Mouse (Mus musculus) liver, embryonic 12.5 days (tissue): ENCODE data around the gene Olfr155. TPM values are rescaled to one million over a fixed set of nuclear protein-coding genes. Genes with fewer than 3 reads are reported as not detected.

Source experiments
- ATAC-seq: fragments of 200-750 bp; cut with Nextera tagmentation; 2 replicates; pipeline ENCODE4 v1.8.0; 2017; ENCODE audit warnings: moderate number of reproducible peaks, mild to moderate bottlenecking, moderate library complexity
- H3K27ac ChIP-seq: fragments of 300-500 bp; sonication (generic); 2 replicates; pipeline ENCODE4 v1.5.1; 2016; ENCODE audit warnings: mild to moderate bottlenecking
- H3K27me3 ChIP-seq: fragments of 300-500 bp; sonication (generic); replicated peaks from 2 replicates; pipeline ENCODE4 v1.6.1; 2016; ENCODE audit warnings: mild to moderate bottlenecking, moderate library complexity
- H3K36me3 ChIP-seq: fragments of 300-500 bp; sonication (generic); 2 replicates; pipeline ENCODE4 v1.6.1; 2016; ENCODE audit warnings: mild to moderate bottlenecking, moderate library complexity
- H3K4me1 ChIP-seq: fragments of 300-500 bp; sonication (generic); 2 replicates; pipeline ENCODE4 v1.6.1; 2016
- H3K4me2 ChIP-seq: fragments of 300-500 bp; sonication (generic); 2 replicates; pipeline ENCODE4 v1.6.1; 2016; ENCODE audit warnings: mild to moderate bottlenecking, moderate library complexity
- H3K4me3 ChIP-seq: fragments of 300-500 bp; sonication (generic); 2 replicates; pipeline ENCODE4 v1.5.1; 2016; ENCODE audit warnings: mild to moderate bottlenecking, moderate library complexity
- H3K9ac ChIP-seq: fragments of 300-500 bp; sonication (generic); 2 replicates; pipeline ENCODE4 v1.6.1; 2016; ENCODE audit warnings: mild to moderate bottlenecking, moderate library complexity
- H3K9me3 ChIP-seq: fragments of 300-500 bp; sonication (generic); replicated peaks from 2 replicates; pipeline ENCODE4 v1.6.1; 2016; ENCODE audit warnings: mild to moderate bottlenecking, moderate library complexity
- WGBS: fragments of 180-500 bp; shearing (Covaris S2); methylation state at CpG from one replicate; pipeline ENCODE4 v1.1.7; 2016; ENCODE audit not compliant: insufficient replicate concordance; 5-methylcytosine and 5-hydroxymethylcytosine counted together
- polyA plus RNA-seq: library from polyadenylated mRNA; unstranded; fragments of >200 nt; fragmentation: Nextera tagmentation; extraction: Ambion mirVana; gene quantifications from 2 replicates; pipeline ENCODE4 v1.2.1, GENCODE M21; 2016

Olfr155 gene
- polyA plus RNA-seq, 1 experiment from 2014 or later = not detected

DNA sequence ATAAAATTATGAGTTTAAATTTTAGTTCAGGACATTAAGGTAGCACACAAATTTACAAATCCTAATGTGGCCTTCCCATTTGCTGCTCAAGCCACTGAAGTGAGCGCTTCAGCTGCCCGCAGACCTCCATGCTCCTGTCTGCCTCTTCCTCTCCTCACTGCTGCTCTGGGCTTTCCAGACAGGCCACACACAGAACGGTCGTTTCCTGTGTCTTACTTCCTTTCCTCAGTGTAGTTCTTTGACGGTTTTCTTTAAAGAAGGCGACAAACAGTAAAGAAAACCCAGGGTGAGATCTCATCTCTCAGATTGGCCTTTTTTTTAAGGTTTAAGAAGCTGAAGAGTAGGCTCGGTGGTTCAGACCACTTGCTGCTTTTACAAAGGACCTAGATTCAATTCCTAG lies 52.3 kb downstream of the Olfr155 start:
- Histone ChIP-seq H3K9me3 (no peaks in the 10 kb centered on the region), H3K4me3 (no peak overlapping the region), H3K27ac (no peak overlapping the region), H3K4me2 (no peak overlapping the region), H3K4me1 (no peaks in the 10 kb centered on the region), H3K36me3 (no peaks in the 10 kb centered on the region), H3K9ac (no peak overlapping the region), H3K27me3 (no peaks in the 10 kb centered on the region)
- ATAC-seq = no peak
- 23% methylated on average over 7 of the region's 7 CpGs for WGBS

GRCm38 (mm10) chr4:43906443-43906842 lies 55.1 kb downstream of the Olfr155 start:
- ATAC-seq = no peak
- H3K4me2 ChIP-seq = no peak overlapping the region
- no peaks in the 10 kb centered on the region for H3K36me3 ChIP-seq
- no peaks in the 10 kb centered on the region for H3K9me3 ChIP-seq
- no peaks in the 10 kb centered on the region for H3K4me1 ChIP-seq
- no peak overlapping the region for H3K4me3 ChIP-seq
- H3K27me3 ChIP-seq = no peaks in the 10 kb centered on the region
- no peak overlapping the region for H3K9ac ChIP-seq
- no peak overlapping the region for H3K27ac ChIP-seq
- 23% methylated on average over 6 of the region's 6 CpGs for WGBS

Other genes with a start within 250 kb of the Olfr155 start
- gene Npr2, start 219.6 kb upstream of the Olfr155 start, polyA plus RNA-seq = 1.5 and 2.1 TPM in 2 replicates
- gene Spag8, start 198.0 kb upstream of the Olfr155 start, polyA plus RNA-seq = 0.20 and 0.36 TPM in 2 replicates
- 59.8 and 66.1 TPM in 2 replicates for gene Hint2, start 195.1 kb upstream of the Olfr155 start, polyA plus RNA-seq
- 0.44 and 0.53 TPM in 2 replicates for gene Tmem8b, start 182.6 kb upstream of the Olfr155 start, polyA plus RNA-seq
- 1.5 and 1.8 TPM in 2 replicates for gene Fam221b, start 182.4 kb upstream of the Olfr155 start, polyA plus RNA-seq
- not detected in 2 replicates for gene Olfr70, start 150.8 kb upstream of the Olfr155 start, polyA plus RNA-seq
- not detected in 2 replicates for gene Olfr71, start 141.3 kb upstream of the Olfr155 start, polyA plus RNA-seq
- gene Hrct1, start 124.4 kb upstream of the Olfr155 start, polyA plus RNA-seq = 0.14 and 0.19 TPM in 2 replicates
- gene Spaar, start 121.5 kb upstream of the Olfr155 start, polyA plus RNA-seq = 0.02 TPM in 2 replicates
- gene Olfr159, start 80.6 kb upstream of the Olfr155 start, polyA plus RNA-seq = not detected in 2 replicates
- not detected in 2 replicates for gene Olfr156, start 27.7 kb upstream of the Olfr155 start, polyA plus RNA-seq
- gene Olfr157, start 11.4 kb upstream of the Olfr155 start, polyA plus RNA-seq = not detected in 2 replicates
- gene Reck, start 24.0 kb downstream of the Olfr155 start, polyA plus RNA-seq = 5.3 and 5.8 TPM in 2 replicates
- 45.8 and 46.6 TPM in 2 replicates for gene Glipr2, start 105.8 kb downstream of the Olfr155 start, polyA plus RNA-seq
- not detected in 2 replicates for gene Ccin, start 131.9 kb downstream of the Olfr155 start, polyA plus RNA-seq
- 169 and 172 TPM in 2 replicates for gene Clta, start 152.9 kb downstream of the Olfr155 start, polyA plus RNA-seq
- 31.6 and 34.6 TPM in 2 replicates for gene Gne, start 232.6 kb downstream of the Olfr155 start, polyA plus RNA-seq